Mouse (Mus musculus) spleen, adult 18-20 months (tissue): ENCODE results near the gene Fancm.
"Not testable (repeated sequence)": the region's sequence is repeated elsewhere in the genome, so short reads cannot be mapped to it uniquely, and the experiment has no call there.

Experiments used
- DNase-seq, 2 experiments: peaks; one replicate each; pipeline ENCODE4 v3.0.0; 2022; ENCODE audit warnings: mixed read lengths in 2 of 2

The Fancm gene

DNA sequence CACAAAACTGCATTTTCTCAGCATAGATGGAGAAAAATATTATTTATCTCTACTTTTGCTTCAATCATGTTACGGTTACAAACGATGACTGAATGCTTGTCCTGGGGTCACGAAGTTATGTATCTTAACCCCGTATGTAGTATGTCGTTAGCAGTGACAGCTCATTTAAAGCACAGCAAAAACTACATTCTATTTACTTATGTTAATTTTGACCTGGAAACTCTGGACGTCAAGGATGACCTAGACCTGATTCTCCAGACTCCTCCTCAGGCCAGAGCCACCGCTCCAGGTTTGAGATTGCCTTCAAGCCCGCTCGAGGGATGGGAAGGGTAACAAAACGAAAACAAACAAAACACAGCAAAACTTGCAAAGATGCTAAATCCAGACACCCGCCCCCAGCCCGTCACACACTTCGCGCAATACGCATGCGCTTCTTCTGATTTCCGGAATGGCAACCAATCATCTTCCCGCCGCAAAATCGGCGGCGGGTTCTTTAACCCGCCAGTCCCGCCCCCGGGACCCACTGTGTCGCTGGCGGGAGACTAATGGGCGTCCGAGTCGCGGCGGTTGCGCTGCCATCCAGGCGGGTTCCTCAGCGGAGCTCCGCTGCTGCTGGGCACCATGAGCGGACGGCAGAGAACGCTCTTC, at the start of gene Fancm:
Gene Fancm, plus strand, starts transcription at position 519 of the 648 bp plus-strand sequence.
- DNase-seq: peak; percentile 79 to 82

GRCm38 (mm10) chr12:65035839-65036189, 39.6 kb upstream of the Fancm start:
- DNase-seq: no peak

GRCm38 (mm10) chr12:65036190-65036870, 39.1 kb upstream of the Fancm start, which contains the start of gene Prpf39:
TSS of gene Prpf39 (plus strand) at chr12:65036333.
- peak; percentile 83 to 95 for DNase-seq

DNA sequence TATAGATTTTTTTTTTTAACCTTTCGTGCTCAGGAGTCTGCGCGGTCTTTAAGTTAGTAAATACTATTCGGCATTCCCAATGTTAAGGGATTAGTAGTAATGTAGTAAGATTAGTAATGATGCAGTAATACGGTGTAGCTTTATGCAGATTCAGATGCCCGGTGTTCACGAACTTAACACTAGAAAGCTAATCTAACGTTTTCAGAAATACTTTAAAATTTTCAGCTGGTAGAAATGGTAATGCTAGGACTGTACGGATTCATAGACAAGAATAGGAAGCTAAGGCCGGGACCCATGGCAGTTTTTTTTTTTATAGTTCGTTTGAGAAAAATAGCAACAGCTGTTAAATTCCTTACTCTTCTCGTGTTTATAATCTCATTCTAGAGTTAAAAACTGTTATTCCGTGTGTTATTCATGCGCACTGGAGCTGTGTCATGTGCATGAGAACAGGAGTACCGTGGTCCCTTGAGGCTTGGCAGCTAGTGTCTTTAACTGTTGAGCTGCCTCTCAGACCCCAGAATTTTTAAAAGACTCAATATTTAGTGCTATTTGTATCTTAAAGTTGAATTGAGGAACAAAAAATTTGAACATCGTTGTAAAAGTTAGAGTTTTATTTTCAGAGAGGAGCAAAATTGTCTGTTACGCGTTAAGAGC, 38.4 kb upstream of the Fancm start:
- no peak for DNase-seq

DNA sequence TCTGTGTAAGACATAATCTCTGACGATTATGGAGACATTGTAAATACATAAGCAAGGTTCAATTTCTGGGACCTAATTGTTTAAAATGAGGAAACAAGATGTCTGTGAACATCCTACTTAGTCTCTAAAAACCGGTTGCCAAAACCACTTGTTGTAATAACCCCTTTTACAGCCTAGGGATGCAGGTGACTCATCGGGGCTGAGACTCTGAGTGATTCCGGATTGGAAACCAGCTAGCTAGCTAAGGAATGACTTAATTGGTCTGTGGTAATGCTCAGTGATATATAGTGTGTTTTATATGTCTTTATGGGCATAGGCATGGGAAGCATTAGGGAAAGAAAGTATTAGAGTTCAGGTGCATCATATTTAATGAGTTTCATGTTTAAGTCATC, 37.9 kb upstream of the Fancm start:
- no peak for DNase-seq

GRCm38 (mm10) chr12:65048799-65049198, 26.6 kb upstream of the Fancm start:
- no peak for DNase-seq

GRCm38 (mm10) chr12:65058203-65058602, 17.2 kb upstream of the Fancm start:
- no peak for DNase-seq

DNA sequence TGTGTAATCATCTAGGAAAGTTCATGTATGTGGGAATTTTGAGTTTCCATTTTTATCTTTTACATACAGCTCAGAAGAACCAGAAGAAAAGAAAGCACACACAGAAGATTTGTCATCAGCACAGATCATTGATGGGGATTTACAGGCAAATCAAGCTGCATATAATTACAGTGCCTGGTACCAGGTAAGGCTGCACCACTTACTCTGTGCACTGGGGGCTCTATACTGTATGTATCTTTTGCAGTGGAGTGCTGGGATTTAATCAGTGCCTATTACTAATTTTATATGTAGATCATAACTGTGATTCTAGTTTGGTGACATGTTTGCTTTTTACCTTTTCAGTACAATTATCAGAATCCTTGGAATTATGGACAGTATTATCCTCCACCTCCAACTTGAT, 14.3 kb upstream of the Fancm start:
- no peak for DNase-seq

DNA sequence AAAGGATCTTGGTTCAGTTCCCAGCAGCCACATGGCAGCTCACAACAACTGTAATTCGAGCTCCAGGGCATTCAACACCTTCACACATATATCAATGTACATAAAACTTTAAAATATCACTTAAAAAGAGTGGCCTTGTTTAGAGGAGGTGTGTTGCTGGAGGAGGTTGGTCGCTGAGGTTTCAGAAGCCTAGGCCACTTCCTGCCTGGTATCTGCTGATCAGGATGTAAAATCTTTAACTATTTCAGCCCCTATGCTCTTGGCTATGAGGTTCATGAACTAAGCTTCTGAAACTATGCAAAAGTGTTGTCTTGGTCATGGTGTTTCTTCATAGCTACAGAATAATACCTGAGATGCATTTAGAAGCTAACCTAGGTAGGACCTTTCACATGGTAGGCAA, 10.2 kb upstream of the Fancm start:
- no peak for DNase-seq

- DNase-seq: no peak
Measured at GRCm38 (mm10) chr12:65066234-65066633, 9.2 kb upstream of the Fancm start.

- no peak for DNase-seq
Measured at GRCm38 (mm10) chr12:65068409-65068808, 7.0 kb upstream of the Fancm start.

GRCm38 (mm10) chr12:65072911-65073610, 2.3 kb upstream of the Fancm start:
- no peak for DNase-seq

GRCm38 (mm10) chr12:65073611-65074178, 1.7 kb upstream of the Fancm start, which contains the start of gene Fkbp3:
TSS of gene Fkbp3 (minus strand) at chr12:65074007.
- peak; percentile 96 to 98 for DNase-seq

DNA sequence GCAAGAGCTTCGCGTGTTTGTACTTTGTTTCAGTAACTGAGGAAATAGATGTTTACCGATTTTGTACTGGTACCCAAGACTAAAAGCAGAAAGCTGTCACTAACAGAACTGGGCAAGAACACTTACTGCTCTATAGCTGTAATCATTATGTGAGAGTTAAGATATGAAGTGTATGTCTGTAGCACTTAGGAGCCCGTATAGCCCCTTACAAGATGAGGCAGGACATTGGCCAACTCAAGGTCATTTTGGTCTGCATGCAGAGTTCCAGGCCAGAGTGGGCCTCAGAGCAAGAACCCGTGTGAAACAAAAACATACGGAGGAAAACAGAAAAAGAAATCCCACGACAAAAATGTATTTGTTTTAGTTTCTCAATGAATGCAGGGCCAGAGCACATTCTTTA, 752 bp upstream of the Fancm start:
- no peak for DNase-seq

- DNase-seq: no peak
Measured at GRCm38 (mm10) chr12:65075733-65076310, 419 bp downstream of the Fancm start.

GRCm38 (mm10) chr12:65076906-65077305, 1.5 kb downstream of the Fancm start:
- no peak for DNase-seq

DNA sequence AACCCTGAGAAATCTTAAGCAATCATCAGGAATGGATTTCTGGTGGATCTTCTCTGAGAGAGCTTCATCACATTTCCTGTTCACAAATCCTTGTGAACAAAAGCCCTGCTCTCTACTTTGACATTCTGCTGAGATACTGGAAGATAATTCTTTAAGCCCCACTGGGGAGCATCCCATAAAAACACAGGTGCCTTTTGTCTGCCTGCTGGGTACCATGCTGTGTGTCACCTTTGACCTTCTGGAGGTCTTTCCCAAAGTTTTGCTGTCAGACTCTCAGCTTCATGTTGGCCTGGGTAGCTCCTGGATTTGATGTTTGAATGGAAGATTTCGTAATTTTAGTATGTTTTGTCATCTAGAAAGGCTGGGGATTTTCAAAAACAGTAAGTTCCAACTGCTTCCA, 33.3 kb downstream of the Fancm start:
- no peak for DNase-seq

GRCm38 (mm10) chr12:65111503-65111902, 36.1 kb downstream of the Fancm start:
- DNase-seq: no peak

- DNase-seq: no peak
Measured at GRCm38 (mm10) chr12:65112811-65113210, 37.4 kb downstream of the Fancm start.

- no peak for DNase-seq
Measured at GRCm38 (mm10) chr12:65113925-65114324, 38.5 kb downstream of the Fancm start.

GRCm38 (mm10) chr12:65114978-65115377, 39.6 kb downstream of the Fancm start:
- DNase-seq: not testable (repeated sequence)

- DNase-seq: no peak
Measured at GRCm38 (mm10) chr12:65118968-65119367, 43.6 kb downstream of the Fancm start.

DNA sequence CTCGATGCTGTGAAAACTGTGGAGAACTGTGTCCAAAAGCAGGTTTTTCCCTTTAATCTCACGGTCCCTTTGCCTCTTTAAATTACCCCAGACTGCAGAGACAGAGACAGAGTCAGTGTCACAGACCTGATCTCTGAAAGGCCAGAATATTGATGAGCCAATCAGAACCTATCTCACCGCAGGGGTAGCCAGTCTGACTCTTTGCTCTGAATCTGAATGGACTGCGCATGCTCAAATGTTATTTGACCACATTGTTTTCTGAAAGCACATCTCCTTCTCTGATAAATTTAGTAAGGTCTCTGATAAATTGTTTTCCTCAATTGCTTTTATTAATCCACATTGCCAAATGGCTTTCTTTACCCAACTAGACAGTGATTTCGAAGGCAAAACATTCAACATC, 44.0 kb downstream of the Fancm start:
- no peak for DNase-seq
